Mouse (Mus musculus) limb, embryonic 13.5 days (tissue): ENCODE results near the gene Adamts13. TPM values are rescaled to one million over a fixed set of nuclear protein-coding genes. Genes with fewer than 3 reads are reported as not detected.

ENCODE experiments used
- ATAC-seq: fragments of 200-750 bp; cut with Nextera tagmentation; 2 replicates; pipeline ENCODE4 v1.8.0; 2017; ENCODE audit warnings: low read depth, moderate number of reproducible peaks, moderate TSS enrichment; ENCODE audit not compliant: low FRiP score
- H3K27ac ChIP-seq: fragments of 300-500 bp; sonication (generic); 2 replicates; pipeline ENCODE4 v1.5.1; 2015; ENCODE audit warnings: inconsistent platforms, mild to moderate bottlenecking, moderate library complexity
- H3K27me3 ChIP-seq: fragments of 300-500 bp; sonication (generic); 2 replicates; pipeline ENCODE4 v1.6.1; 2015; ENCODE audit warnings: mild to moderate bottlenecking, inconsistent platforms
- H3K36me3 ChIP-seq: fragments of 300-500 bp; sonication (generic); 2 replicates; pipeline ENCODE4 v1.6.1; 2015; ENCODE audit warnings: inconsistent platforms, mild to moderate bottlenecking, moderate library complexity
- H3K4me1 ChIP-seq: fragments of 300-500 bp; sonication (generic); 2 replicates; pipeline ENCODE4 v1.6.1; 2015; ENCODE audit warnings: inconsistent platforms
- H3K4me2 ChIP-seq: fragments of 300-500 bp; sonication (generic); replicated peaks from 2 replicates; pipeline ENCODE4 v1.6.1; 2015; ENCODE audit warnings: inconsistent platforms, mild to moderate bottlenecking, moderate library complexity
- H3K4me3 ChIP-seq: fragments of 300-500 bp; sonication (generic); 2 replicates; pipeline ENCODE4 v1.5.1; 2015; ENCODE audit warnings: moderate library complexity, mild to moderate bottlenecking, inconsistent platforms
- H3K9ac ChIP-seq: fragments of 300-500 bp; sonication (generic); 2 replicates; pipeline ENCODE4 v1.6.1; 2015; ENCODE audit warnings: mild to moderate bottlenecking, inconsistent platforms
- H3K9me3 ChIP-seq: fragments of 300-500 bp; sonication (generic); 2 replicates; pipeline ENCODE4 v1.6.1; 2016; ENCODE audit warnings: inconsistent platforms
- WGBS: fragments of 180-500 bp; shearing (Covaris S2); methylation state at CpG from one replicate; pipeline ENCODE4 v1.1.7; 2015; 5-methylcytosine and 5-hydroxymethylcytosine counted together
- polyA plus RNA-seq: library from polyadenylated mRNA; unstranded; fragments of >200 nt; fragmentation: Nextera tagmentation; extraction: Ambion mirVana; gene quantifications from 2 replicates; pipeline ENCODE4 v1.2.1, GENCODE M21; 2015

The Adamts13 gene
- polyA plus RNA-seq, 1 experiment from 2014 or later = not detected

- H3K27me3 ChIP-seq = no peaks in the 10 kb centered on the region
- no peak for ATAC-seq
- no peak overlapping the region for H3K27ac ChIP-seq
- H3K36me3 ChIP-seq = peaks cover 92% of the 10 kb centered on the region
- no peak overlapping the region for H3K4me2 ChIP-seq
- H3K4me1 ChIP-seq = no peaks in the 10 kb centered on the region
- H3K9me3 ChIP-seq = no peaks in the 10 kb centered on the region
- H3K4me3 ChIP-seq = no peak overlapping the region
- H3K9ac ChIP-seq = no peak overlapping the region
- 95% methylated on average over 4 of the region's 4 CpGs for WGBS
Observed at GRCm38 (mm10) chr2:26952193-26952592, 21.0 kb upstream of the Adamts13 start.

- H3K4me1 ChIP-seq = no peaks in the 10 kb centered on the region
- no peaks in the 10 kb centered on the region for H3K27me3 ChIP-seq
- no peak for ATAC-seq
- 79% methylated on average over 8 of the region's 8 CpGs for WGBS
- H3K36me3 ChIP-seq = peaks cover 96% of the 10 kb centered on the region
- no peak overlapping the region for H3K4me3 ChIP-seq
- no peaks in the 10 kb centered on the region for H3K9me3 ChIP-seq
- H3K4me2 ChIP-seq = no peak overlapping the region
- no peak overlapping the region for H3K27ac ChIP-seq
- H3K9ac ChIP-seq = no peak overlapping the region
Observed at GRCm38 (mm10) chr2:26952866-26953265, 20.4 kb upstream of the Adamts13 start.

- Histone ChIP-seq H3K4me1 (no peaks in the 10 kb centered on the region), H3K4me3 (no peak overlapping the region), H3K27me3 (no peaks in the 10 kb centered on the region), H3K27ac (no peak overlapping the region), H3K36me3 (peaks cover 95% of the 10 kb centered on the region), H3K9ac (no peak overlapping the region), H3K4me2 (no peak overlapping the region), H3K9me3 (no peaks in the 10 kb centered on the region)
- 89% methylated on average over 2 of the region's 2 CpGs for WGBS
- no peak for ATAC-seq
Observed at GRCm38 (mm10) chr2:26954735-26955395, 18.4 kb upstream of the Adamts13 start.

GRCm38 (mm10) chr2:26956811-26957487 is 16.3 kb upstream of the Adamts13 start:
- Histone ChIP-seq H3K9me3 (no peaks in the 10 kb centered on the region), H3K4me3 (no peak overlapping the region), H3K27ac (no peak overlapping the region), H3K36me3 (peaks cover 95% of the 10 kb centered on the region), H3K9ac (no peak overlapping the region), H3K4me1 (peaks cover 8% of the 10 kb centered on the region), H3K27me3 (no peaks in the 10 kb centered on the region), H3K4me2 (no peak overlapping the region)
- 93% methylated on average over 12 of the region's 12 CpGs for WGBS
- ATAC-seq = no peak

- Histone ChIP-seq H3K4me1 (peaks cover 12% of the 10 kb centered on the region), H3K27ac (no peak overlapping the region), H3K27me3 (no peaks in the 10 kb centered on the region), H3K36me3 (peaks cover 95% of the 10 kb centered on the region), H3K9ac (no peak overlapping the region), H3K4me3 (no peak overlapping the region), H3K9me3 (no peaks in the 10 kb centered on the region), H3K4me2 (no peak overlapping the region)
- ATAC-seq = no peak
- 86% methylated on average over 2 of the region's 2 CpGs for WGBS
Observed at GRCm38 (mm10) chr2:26957488-26957859, 15.7 kb upstream of the Adamts13 start.

GRCm38 (mm10) chr2:26960756-26961155 is 12.5 kb upstream of the Adamts13 start:
- 75% methylated on average over 4 of the region's 4 CpGs for WGBS
- Histone ChIP-seq H3K27me3 (no peaks in the 10 kb centered on the region), H3K4me2 (no peak overlapping the region), H3K9ac (peak overlapping the region; percentile 25; the same call in 1 of the 2 replicates), H3K4me3 (no peak overlapping the region), H3K36me3 (peaks cover 62% of the 10 kb centered on the region), H3K9me3 (no peaks in the 10 kb centered on the region), H3K27ac (no peak overlapping the region), H3K4me1 (peaks cover 25% of the 10 kb centered on the region)
- ATAC-seq = no peak

GRCm38 (mm10) chr2:26963923-26964723 is 9.1 kb upstream of the Adamts13 start, which contains the start of gene Rexo4:
TSS of gene Rexo4 (minus strand) at chr2:26964386.
- H3K36me3 ChIP-seq = peaks cover 30% of the 10 kb centered on the region
- H3K4me2 ChIP-seq = peak within 1 kb of the TSS; percentile 71
- no peaks in the 10 kb centered on the region for H3K9me3 ChIP-seq
- peak within 1 kb of the TSS; percentile 80 for H3K4me3 ChIP-seq
- peak within 1 kb of the TSS; percentile 90 for H3K9ac ChIP-seq
- H3K27ac ChIP-seq = peak within 1 kb of the TSS; percentile 98
- WGBS = under 1% methylated on average over 50 of the region's 50 CpGs
- H3K4me1 ChIP-seq = peaks cover 25% of the 10 kb centered on the region
- peak; percentile 96 for ATAC-seq
- H3K27me3 ChIP-seq = no peaks in the 10 kb centered on the region

GRCm38 (mm10) chr2:26964724-26965370 is 8.4 kb upstream of the Adamts13 start:
- no peaks in the 10 kb centered on the region for H3K27me3 ChIP-seq
- peak overlapping the region; percentile 80 for H3K4me3 ChIP-seq
- 14% methylated on average over 14 of the region's 14 CpGs for WGBS
- peak overlapping the region; percentile 90 for H3K9ac ChIP-seq
- H3K4me1 ChIP-seq = peaks cover 25% of the 10 kb centered on the region
- H3K27ac ChIP-seq = peak overlapping the region; percentile 98
- H3K36me3 ChIP-seq = peaks cover 25% of the 10 kb centered on the region
- H3K9me3 ChIP-seq = no peaks in the 10 kb centered on the region
- ATAC-seq = no peak
- peak overlapping the region; percentile 71 for H3K4me2 ChIP-seq

GRCm38 (mm10) chr2:26967262-26967661 is 6.0 kb upstream of the Adamts13 start:
- Histone ChIP-seq H3K9ac (no peak overlapping the region), H3K36me3 (peaks cover 2% of the 10 kb centered on the region), H3K4me2 (no peak overlapping the region), H3K27me3 (no peaks in the 10 kb centered on the region), H3K4me1 (peaks cover 15% of the 10 kb centered on the region), H3K4me3 (no peak overlapping the region), H3K9me3 (no peaks in the 10 kb centered on the region), H3K27ac (no peak overlapping the region)
- no peak for ATAC-seq
- WGBS = 75% methylated on average over 2 of the region's 2 CpGs

GRCm38 (mm10) chr2:26973960-26974359 is 744 bp downstream of the Adamts13 start:
- Histone ChIP-seq H3K4me3 (no peak overlapping the region), H3K27ac (no peak overlapping the region), H3K27me3 (no peaks in the 10 kb centered on the region), H3K4me2 (no peak overlapping the region), H3K9me3 (no peaks in the 10 kb centered on the region), H3K36me3 (no peaks in the 10 kb centered on the region), H3K4me1 (no peaks in the 10 kb centered on the region), H3K9ac (no peak overlapping the region)
- 26% methylated on average over 4 of the region's 4 CpGs for WGBS
- no peak for ATAC-seq

GRCm38 (mm10) chr2:26980361-26980760 is 7.1 kb downstream of the Adamts13 start:
- Histone ChIP-seq H3K9me3 (no peaks in the 10 kb centered on the region), H3K4me3 (no peak overlapping the region), H3K4me1 (no peaks in the 10 kb centered on the region), H3K27me3 (peaks cover 7% of the 10 kb centered on the region; the same call in 1 of the 2 replicates), H3K9ac (no peak overlapping the region), H3K27ac (no peak overlapping the region), H3K4me2 (no peak overlapping the region), H3K36me3 (no peaks in the 10 kb centered on the region)
- WGBS = 85% methylated on average over 1 of the region's 1 CpGs
- no peak for ATAC-seq

- Histone ChIP-seq H3K4me3 (no peak overlapping the region), H3K27me3 (peaks cover 7% of the 10 kb centered on the region; the same call in 1 of the 2 replicates), H3K4me1 (no peaks in the 10 kb centered on the region), H3K9ac (no peak overlapping the region), H3K9me3 (no peaks in the 10 kb centered on the region), H3K4me2 (no peak overlapping the region), H3K36me3 (no peaks in the 10 kb centered on the region), H3K27ac (no peak overlapping the region)
- ATAC-seq = no peak
- 63% methylated on average over 2 of the region's 2 CpGs for WGBS
Observed at GRCm38 (mm10) chr2:26984179-26984578, 11.0 kb downstream of the Adamts13 start.
